Mouse (Mus musculus) G1E (cell line): Measurements from ENCODE around the gene Ppp2r1b. TPM values are rescaled to one million over a fixed set of nuclear protein-coding genes. Genes with fewer than 3 reads are reported as not detected.

Experiments
- ATAC-seq: 2 replicates; pipeline ENCODE4 v1.8.0; 2016; ENCODE audit warnings: mild to moderate bottlenecking; ENCODE audit not compliant: insufficient number of reproducible peaks, poor library complexity, low FRiP score, severe bottlenecking; ENCODE audit errors: extremely low read depth
- DNase-seq: peaks from one replicate; pipeline ENCODE4 v3.0.0; 2012; ENCODE audit warnings: low spot score
- H3K27me3 ChIP-seq: 2 replicates; pipeline ENCODE4 v1.6.1; 2012; ENCODE audit warnings: mild to moderate bottlenecking, low read length, inconsistent platforms; ENCODE audit not compliant: insufficient read depth
- H3K36me3 ChIP-seq: replicated peaks from 2 replicates; pipeline ENCODE3; 2012; ENCODE audit warnings: mild to moderate bottlenecking, inconsistent platforms
- H3K4me1 ChIP-seq: 2 replicates; pipeline ENCODE4 v1.6.1; 2012; ENCODE audit warnings: low read depth, low read length, inconsistent platforms, mixed read lengths; ENCODE audit not compliant: insufficient read depth
- H3K4me3 ChIP-seq: 2 replicates; pipeline ENCODE4 v1.5.1; 2012; ENCODE audit warnings: low read depth, mild to moderate bottlenecking, inconsistent platforms, low read length, moderate library complexity, mixed read lengths
- H3K9me3 ChIP-seq: replicated peaks from 2 replicates; pipeline ENCODE4 v1.6.1; 2012; ENCODE audit warnings: inconsistent platforms
- CTCF ChIP-seq: IDR thresholded peaks from 2 replicates; pipeline ENCODE4 v1.5.1; 2012; ENCODE audit warnings: low read depth, low read length, inconsistent platforms, mixed read lengths
- GATA1 ChIP-seq: IDR thresholded peaks from 2 replicates; pipeline ENCODE4 v1.6.1; 2012; ENCODE audit warnings: borderline replicate concordance, low read length, inconsistent platforms, mixed read lengths
- GATA2 ChIP-seq: IDR thresholded peaks from 2 replicates; pipeline ENCODE4 v1.6.1; 2012; ENCODE audit warnings: low read depth, low read length, inconsistent platforms, borderline replicate concordance
- POLR2AphosphoS5 ChIP-seq: IDR thresholded peaks from 2 replicates; pipeline ENCODE4 v1.6.1; 2012; ENCODE audit warnings: low read depth, low read length, inconsistent platforms; ENCODE audit not compliant: insufficient replicate concordance
- TAL1 ChIP-seq: conservative IDR thresholded peaks from 2 replicates; pipeline ENCODE4 v1.6.1; 2012; ENCODE audit warnings: low read depth, low read length, inconsistent platforms, mixed read lengths
- polyA plus RNA-seq: library from polyadenylated mRNA; stranded (reverse); fragments of >175 nt; gene quantifications from 2 replicates; pipeline ENCODE4 v1.2.3, GENCODE M21; 2012
- total RNA-seq, 2 experiments: library from RNA; stranded (forward) in 1 of 2; stranded (reverse) in 1 of 2; fragments of 200-1000 nt in 1 of 2; fragments of >200 nt in 1 of 2; fragmentation: Nextera tagmentation in 1 of 2; gene quantifications; 2 replicates each; pipeline ENCODE4 v1.2.3; 2014 to 2017

Ppp2r1b gene
- total and polyA plus RNA-seq, 3 experiments, result 21.3 to 93.0 (median 68.7) TPM

GRCm38 (mm10) chr9:50890494-50891090 lies 45.5 kb downstream of the Ppp2r1b start:
- peaks cover 2% of the 10 kb centered on the region for H3K4me1 ChIP-seq
- H3K36me3 ChIP-seq, result peaks cover 96% of the 10 kb centered on the region
- DNase-seq (no peak), ATAC-seq (no peak)
- no peak overlapping the region for H3K4me3 ChIP-seq
- TF ChIP-seq CTCF (no peak), TAL1 (no peak), GATA1 (no peak), GATA2 (no peak), POLR2AphosphoS5 (no peak)
- no peaks in the 10 kb centered on the region for H3K27me3 ChIP-seq
- H3K9me3 ChIP-seq, result no peaks in the 10 kb centered on the region

DNA sequence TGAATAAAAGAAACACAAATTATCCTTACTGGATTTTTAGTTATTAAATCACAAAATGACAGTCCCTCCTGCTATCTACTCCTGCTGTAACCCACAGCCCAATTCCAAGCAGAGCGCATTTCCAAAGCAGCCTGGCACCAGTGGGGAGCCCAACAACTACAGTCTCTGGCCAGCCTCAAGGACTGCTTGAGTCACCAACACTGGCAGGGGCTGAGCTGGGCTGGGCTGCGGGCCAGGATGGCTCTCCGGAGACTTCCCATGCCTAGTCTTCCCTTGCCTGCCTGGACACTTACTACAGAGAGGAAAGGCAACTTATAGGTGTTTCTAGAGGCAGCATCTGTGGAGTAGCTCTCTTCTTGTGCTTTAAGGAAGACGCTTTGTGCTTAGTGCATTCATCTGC lies 48.6 kb downstream of the Ppp2r1b start:
- DNase-seq (no peak), ATAC-seq (no peak)
- H3K4me3 ChIP-seq, result no peak overlapping the region
- H3K9me3 ChIP-seq, result no peaks in the 10 kb centered on the region
- H3K36me3 ChIP-seq, result peaks cover 96% of the 10 kb centered on the region
- H3K27me3 ChIP-seq, result no peaks in the 10 kb centered on the region
- TF ChIP-seq CTCF, result no peak
- TF ChIP-seq TAL1, result no peak
- H3K4me1 ChIP-seq, result no peaks in the 10 kb centered on the region

DNA sequence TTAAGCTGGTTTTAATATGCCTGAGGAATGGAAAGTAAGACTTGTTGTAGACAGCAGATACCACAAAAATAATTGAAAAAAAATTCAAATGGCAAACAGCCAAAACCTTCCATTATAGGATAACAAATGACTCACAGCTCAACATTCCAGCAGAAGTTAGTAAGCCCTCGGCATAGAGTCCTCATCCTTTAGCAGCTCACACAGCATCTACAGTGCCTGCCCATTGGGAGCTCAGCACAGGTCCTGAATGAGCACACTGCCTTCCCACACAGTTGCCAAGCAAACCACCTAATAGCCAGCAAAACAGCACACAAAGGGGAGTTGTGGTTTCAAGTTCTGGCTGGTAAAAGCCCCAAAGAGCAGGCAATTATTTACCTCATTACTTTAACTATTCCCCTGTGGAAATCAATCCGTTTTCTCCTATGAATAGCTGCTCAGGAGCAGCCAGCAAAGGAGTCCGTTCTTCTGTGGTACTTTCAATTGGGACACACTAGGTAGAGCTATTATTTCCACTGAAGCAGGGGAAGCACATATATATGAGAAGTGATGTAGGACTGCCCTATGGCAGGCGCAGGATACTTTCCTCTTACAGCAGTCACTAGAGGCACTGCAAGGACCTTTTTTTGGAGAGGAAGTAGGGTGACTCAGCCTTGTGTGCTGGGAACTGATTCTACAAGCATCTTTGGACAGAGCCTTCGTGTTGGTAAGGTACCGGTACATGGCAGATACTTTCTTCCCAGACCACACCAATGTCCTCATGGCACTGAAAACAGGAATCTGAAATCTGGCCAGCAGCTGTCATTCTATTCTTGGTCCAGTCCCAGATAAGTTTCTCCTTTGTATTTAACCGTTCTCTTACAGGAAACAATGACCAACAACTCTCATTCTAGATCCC lies 55.2 kb downstream of the Ppp2r1b start:
- ATAC-seq, result no peak
- TF ChIP-seq TAL1 (no peak), GATA2 (no peak), POLR2AphosphoS5 (no peak), GATA1 (no peak), CTCF (no peak)
- Histone ChIP-seq H3K4me3 (no peak overlapping the region), H3K4me1 (peaks cover 7% of the 10 kb centered on the region), H3K36me3 (peaks cover 89% of the 10 kb centered on the region), H3K27me3 (no peaks in the 10 kb centered on the region), H3K9me3 (no peaks in the 10 kb centered on the region)
- DNase-seq, result no peak

DNA sequence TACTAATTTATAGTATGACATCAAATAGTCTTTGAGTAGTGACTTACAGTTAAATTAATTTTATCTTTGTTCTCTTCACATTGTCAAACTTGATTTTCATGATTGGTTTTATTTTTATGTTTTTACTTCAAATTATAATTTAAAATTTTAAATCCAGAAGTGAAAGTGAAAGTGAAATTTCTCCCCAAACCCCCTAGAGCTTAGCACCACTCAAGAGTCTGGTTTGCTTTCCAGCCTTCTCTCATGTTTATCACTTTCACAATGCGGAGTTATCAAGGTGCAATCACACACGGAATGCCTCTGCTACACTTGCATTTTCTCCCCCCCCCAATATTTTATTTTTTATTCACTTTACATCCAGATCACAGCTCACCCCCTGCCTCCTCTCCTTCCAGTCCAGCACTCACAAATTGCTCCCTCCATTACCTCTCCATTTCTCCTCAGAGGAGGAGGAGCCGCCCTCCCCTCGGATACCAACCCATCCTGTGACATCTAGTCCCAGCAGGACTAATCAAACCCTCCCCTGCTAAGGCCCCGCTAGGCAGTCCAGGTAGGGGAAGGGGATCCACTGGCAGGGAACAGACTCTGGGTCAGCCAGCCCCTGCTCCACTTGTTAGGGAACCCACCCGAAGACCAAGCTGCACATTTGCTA lies 59.2 kb downstream of the Ppp2r1b start:
- DNase-seq, result no peak
- ATAC-seq, result no peak
- H3K4me1 ChIP-seq, result peaks cover 7% of the 10 kb centered on the region
- H3K4me3 ChIP-seq, result no peak overlapping the region; the same call in 1 of the 2 replicates
- no peaks in the 10 kb centered on the region for H3K27me3 ChIP-seq
- peaks cover 85% of the 10 kb centered on the region for H3K36me3 ChIP-seq
- no peaks in the 10 kb centered on the region for H3K9me3 ChIP-seq
- TF ChIP-seq GATA2, result no peak

GRCm38 (mm10) chr9:50905321-50905720 lies 60.2 kb downstream of the Ppp2r1b start:
- Histone ChIP-seq H3K36me3 (peaks cover 85% of the 10 kb centered on the region), H3K4me1 (peaks cover 7% of the 10 kb centered on the region), H3K4me3 (no peak overlapping the region), H3K9me3 (no peaks in the 10 kb centered on the region), H3K27me3 (no peaks in the 10 kb centered on the region)
- no peak for ATAC-seq
- DNase-seq, result no peak
- no peak for TF ChIP-seq GATA2
- TF ChIP-seq POLR2AphosphoS5, result no peak
- TF ChIP-seq TAL1, result no peak

DNA sequence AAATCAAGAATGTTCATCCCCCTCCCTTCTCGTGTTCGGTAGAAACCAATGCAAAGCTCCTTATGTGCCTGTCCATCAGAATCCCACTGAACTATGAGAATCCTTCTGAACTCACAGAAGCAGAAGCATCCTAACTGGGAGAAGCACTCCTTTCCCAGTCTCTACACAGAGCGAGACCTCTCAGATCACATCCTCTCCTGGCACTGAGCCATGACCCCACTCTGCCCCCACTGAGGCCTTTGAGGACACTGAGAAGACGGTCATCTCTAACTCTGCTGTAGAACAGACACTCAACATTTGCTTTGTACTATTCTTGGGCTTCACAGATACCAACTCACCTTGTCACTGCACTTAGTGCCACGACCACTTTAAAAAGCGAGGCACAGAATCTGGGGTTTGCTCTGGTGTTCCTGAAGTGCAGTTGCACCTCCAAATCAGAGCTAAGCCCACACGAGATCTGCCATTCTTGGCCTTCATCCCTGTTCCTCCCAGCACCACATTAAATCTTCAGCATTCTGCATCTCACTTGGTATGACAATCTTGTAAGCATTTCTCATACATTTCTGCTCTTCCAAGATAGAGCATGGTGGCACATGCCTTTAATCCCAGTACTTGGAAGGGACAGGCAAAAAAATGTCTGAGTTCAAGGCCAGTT lies 66.9 kb downstream of the Ppp2r1b start:
- ATAC-seq, result no peak
- Histone ChIP-seq H3K9me3 (no peaks in the 10 kb centered on the region), H3K27me3 (no peaks in the 10 kb centered on the region), H3K36me3 (peaks cover 94% of the 10 kb centered on the region), H3K4me3 (no peak overlapping the region), H3K4me1 (no peaks in the 10 kb centered on the region)
- TF ChIP-seq TAL1 (no peak), GATA2 (no peak), POLR2AphosphoS5 (no peak), CTCF (no peak), GATA1 (no peak)
- no peak for DNase-seq
